Mouse (Mus musculus) layer of hippocampus, adult 9-10 months (tissue): Measurements from ENCODE around the gene Pgam2.
A peak's percentile ranks its signal among the peaks of the same experiment; 100 is the strongest.
"Not testable (repeated sequence)": the region's sequence is repeated elsewhere in the genome, so short reads cannot be mapped to it uniquely, and the experiment has no call there.

Experiments
- DNase-seq: peaks from one replicate; pipeline ENCODE4 v3.0.0; 2022; ENCODE audit warnings: low spot score

The Pgam2 gene

GRCm38 (mm10) chr11:5803551-5803981 is at the start of gene Pgam2:
Pgam2 (minus strand) TSS chr11:5803733.
- DNase-seq, result no peak

- DNase-seq, result no peak
Measured at GRCm38 (mm10) chr11:5852314-5852713, 48.8 kb upstream of the Pgam2 start.

GRCm38 (mm10) chr11:5851021-5851736 is 47.6 kb upstream of the Pgam2 start:
- DNase-seq, result no peak

- DNase-seq, result no peak
Measured at GRCm38 (mm10) chr11:5850452-5850851, 46.9 kb upstream of the Pgam2 start.

GRCm38 (mm10) chr11:5849316-5849715 is 45.8 kb upstream of the Pgam2 start:
- no peak for DNase-seq

- DNase-seq, result peak; percentile 61
Measured at GRCm38 (mm10) chr11:5848741-5849140, 45.2 kb upstream of the Pgam2 start.

GRCm38 (mm10) chr11:5846639-5847345 is 43.3 kb upstream of the Pgam2 start:
- DNase-seq, result no peak

- DNase-seq, result no peak
Measured at GRCm38 (mm10) chr11:5843131-5843530, 39.6 kb upstream of the Pgam2 start.

- no peak for DNase-seq
Measured at GRCm38 (mm10) chr11:5841751-5842150, 38.2 kb upstream of the Pgam2 start.

GRCm38 (mm10) chr11:5840346-5840745 is 36.8 kb upstream of the Pgam2 start:
- no peak for DNase-seq

GRCm38 (mm10) chr11:5837251-5838246 is 34.0 kb upstream of the Pgam2 start, which contains the start of gene Polm:
Polm (minus strand) TSS chr11:5838016.
- peak; percentile 81 for DNase-seq

GRCm38 (mm10) chr11:5836126-5836525 is 32.6 kb upstream of the Pgam2 start:
- DNase-seq, result no peak

GRCm38 (mm10) chr11:5835057-5835456 is 31.5 kb upstream of the Pgam2 start:
- DNase-seq, result no peak

GRCm38 (mm10) chr11:5834506-5834905 is 31.0 kb upstream of the Pgam2 start:
- no peak for DNase-seq

- DNase-seq, result no peak
Measured at GRCm38 (mm10) chr11:5829327-5829726, 25.8 kb upstream of the Pgam2 start.

GRCm38 (mm10) chr11:5828509-5829191 is 25.1 kb upstream of the Pgam2 start:
- no peak for DNase-seq

GRCm38 (mm10) chr11:5827931-5828330 is 24.4 kb upstream of the Pgam2 start:
- no peak for DNase-seq

- DNase-seq, result no peak
Measured at GRCm38 (mm10) chr11:5825432-5825831, 21.9 kb upstream of the Pgam2 start.

- no peak for DNase-seq
Measured at GRCm38 (mm10) chr11:5819223-5819622, 15.7 kb upstream of the Pgam2 start.

- DNase-seq, result no peak
Measured at GRCm38 (mm10) chr11:5813381-5813780, 9.8 kb upstream of the Pgam2 start.

GRCm38 (mm10) chr11:5809487-5809886 is 6.0 kb upstream of the Pgam2 start:
- not testable (repeated sequence) for DNase-seq

- no peak for DNase-seq
Measured at GRCm38 (mm10) chr11:5807956-5808355, 4.4 kb upstream of the Pgam2 start.
